Mouse (Mus musculus) myocyte (in vitro differentiated cells): ENCODE measurements at regions not wholly inside any gene's neighbourhood (a gene's known extent, or its start where the extent isn't known, plus 50 kb on each side); places are given as distances from the start of the nearest gene placed in this dataset.

Experiments used
- H3K27me3 ChIP-seq: one replicate; pipeline ENCODE4 v1.6.1; 2011; ENCODE audit not compliant: control insufficient read depth, insufficient read depth, insufficient read length
- H3K36me3 ChIP-seq: one replicate; pipeline ENCODE4 v1.6.1; 2011; ENCODE audit not compliant: control insufficient read depth, insufficient read depth
- H3K4me2 ChIP-seq: one replicate; pipeline ENCODE4 v1.6.1; 2011; ENCODE audit warnings: low read depth, control low read depth
- H3K4me3 ChIP-seq: one replicate; pipeline ENCODE4 v1.5.1; 2011; ENCODE audit warnings: mild to moderate bottlenecking, control low read depth, moderate library complexity
- H3K79me2 ChIP-seq: one replicate; pipeline ENCODE4 v1.6.1; 2011; ENCODE audit not compliant: control insufficient read depth, insufficient read depth
- H3ac ChIP-seq: one replicate; pipeline ENCODE4 v1.6.1; 2011; ENCODE audit not compliant: control insufficient read depth, insufficient read length
- CEBPB ChIP-seq: IDR thresholded peaks from 2 replicates; pipeline ENCODE4 v1.6.1; 2011; ENCODE audit warnings: mild to moderate bottlenecking, moderate library complexity; ENCODE audit not compliant: poor library complexity, insufficient read depth, severe bottlenecking
- E2F4 ChIP-seq: IDR thresholded peaks from one replicate; pipeline ENCODE4 v1.6.1; 2011; ENCODE audit warnings: mild to moderate bottlenecking, control low read depth, moderate library complexity; ENCODE audit not compliant: insufficient read depth
- MAX ChIP-seq: IDR thresholded peaks from one replicate; pipeline ENCODE4 v1.6.1; 2011; ENCODE audit warnings: low read depth, mild to moderate bottlenecking, control low read depth
- MYOD1 ChIP-seq, 3 experiments: IDR thresholded peaks; one replicate each; pipeline ENCODE4 v1.6.1; 2011; ENCODE audit warnings: control low read depth in 2 of 3, low read depth in 2 of 3, mild to moderate bottlenecking in 2 of 3, moderate library complexity in 1 of 3; ENCODE audit not compliant: insufficient read length in 2 of 3, control insufficient read depth in 1 of 3
- MYOG ChIP-seq, 3 experiments: IDR thresholded peaks; one replicate each; pipeline ENCODE4 v1.6.1; 2011; ENCODE audit warnings: control low read depth in 2 of 3, low read depth in 2 of 3, mild to moderate bottlenecking in 2 of 3; ENCODE audit not compliant: insufficient read length in 2 of 3, control insufficient read depth in 1 of 3, insufficient read depth in 1 of 3
- POLR2A ChIP-seq: IDR thresholded peaks from one replicate; pipeline ENCODE4 v1.6.1; 2011; ENCODE audit warnings: low read depth, mild to moderate bottlenecking, control low read depth, moderate library complexity; ENCODE audit not compliant: insufficient read length
- POLR2AphosphoS2 ChIP-seq: IDR thresholded peaks from one replicate; pipeline ENCODE4 v1.6.1; 2011; ENCODE audit warnings: low read depth, control low read depth; ENCODE audit not compliant: insufficient read length
- REST ChIP-seq: IDR thresholded peaks from one replicate; pipeline ENCODE4 v1.6.1; 2011; ENCODE audit warnings: mild to moderate bottlenecking, control low read depth, moderate library complexity; ENCODE audit not compliant: insufficient read depth, insufficient read length
- SRF ChIP-seq: IDR thresholded peaks from one replicate; pipeline ENCODE4 v1.6.1; 2011; ENCODE audit warnings: low read depth; ENCODE audit not compliant: control insufficient read depth, insufficient read length
- TCF12 ChIP-seq: IDR thresholded peaks from one replicate; pipeline ENCODE4 v1.6.1; 2011; ENCODE audit warnings: mild to moderate bottlenecking, control low read depth; ENCODE audit not compliant: poor library complexity, insufficient read depth, severe bottlenecking
- TCF3 ChIP-seq: IDR thresholded peaks from one replicate; pipeline ENCODE4 v1.6.1; 2011; ENCODE audit warnings: low read depth, control low read depth; ENCODE audit not compliant: insufficient read length
- USF1 ChIP-seq: IDR thresholded peaks from one replicate; pipeline ENCODE4 v1.6.1; 2011; ENCODE audit warnings: low read depth, mild to moderate bottlenecking, control low read depth, moderate library complexity

GRCm38 (mm10) chr7:134527351-134527750 is 141.9 kb upstream of the D7Ertd443e start:
- Histone ChIP-seq H3ac (no peak overlapping the region), H3K27me3 (no peaks in the 10 kb centered on the region), H3K79me2 (no peaks in the 10 kb centered on the region), H3K4me3 (no peak overlapping the region), H3K36me3 (no peaks in the 10 kb centered on the region), H3K4me2 (no peak overlapping the region)
- TF ChIP-seq REST, result no peak
- no peak for TF ChIP-seq MAX
- TF ChIP-seq POLR2A, result no peak
- TF ChIP-seq USF1, result no peak
- no peak for TF ChIP-seq E2F4
- no peak for TF ChIP-seq POLR2AphosphoS2
- no peak for TF ChIP-seq MYOD1 (IDR thresholded peaks at IDR 0.05; ENCODE audit: control insufficient read depth in 1 of 3, insufficient read length in 2 of 3, low read depth in 2 of 3)
- TF ChIP-seq SRF, result no peak
- no peak for TF ChIP-seq MYOG (IDR thresholded peaks at IDR 0.05; ENCODE audit: control insufficient read depth in 1 of 3, insufficient read depth in 1 of 3, insufficient read length in 2 of 3, low read depth in 2 of 3)

GRCm38 (mm10) chr7:134528026-134528425 is 142.4 kb upstream of the Dock1 start:
- Histone ChIP-seq H3K79me2 (no peaks in the 10 kb centered on the region), H3K36me3 (no peaks in the 10 kb centered on the region), H3K4me3 (no peak overlapping the region), H3K4me2 (no peak overlapping the region), H3K27me3 (no peaks in the 10 kb centered on the region), H3ac (no peak overlapping the region)
- no peak for TF ChIP-seq POLR2A
- TF ChIP-seq SRF, result no peak
- no peak for TF ChIP-seq MYOG (IDR thresholded peaks at IDR 0.05; ENCODE audit: control insufficient read depth in 1 of 3, insufficient read depth in 1 of 3, insufficient read length in 2 of 3, low read depth in 2 of 3)
- TF ChIP-seq CEBPB, result peak; percentile 77
- TF ChIP-seq TCF12, result no peak

GRCm38 (mm10) chr7:134534821-134535220 is 135.6 kb upstream of the Dock1 start:
- Histone ChIP-seq H3ac (no peak overlapping the region), H3K79me2 (no peaks in the 10 kb centered on the region), H3K27me3 (no peaks in the 10 kb centered on the region), H3K36me3 (no peaks in the 10 kb centered on the region), H3K4me3 (no peak overlapping the region), H3K4me2 (no peak overlapping the region)
- TF ChIP-seq REST (no peak), E2F4 (no peak), MYOD1 (IDR thresholded peaks at IDR 0.05; ENCODE audit: control insufficient read depth in 1 of 3, insufficient read length in 2 of 3, low read depth in 2 of 3) (no peak), MAX (no peak), MYOG (IDR thresholded peaks at IDR 0.05; ENCODE audit: control insufficient read depth in 1 of 3, insufficient read depth in 1 of 3, insufficient read length in 2 of 3, low read depth in 2 of 3) (no peak), POLR2A (no peak), USF1 (no peak), SRF (no peak)

DNA sequence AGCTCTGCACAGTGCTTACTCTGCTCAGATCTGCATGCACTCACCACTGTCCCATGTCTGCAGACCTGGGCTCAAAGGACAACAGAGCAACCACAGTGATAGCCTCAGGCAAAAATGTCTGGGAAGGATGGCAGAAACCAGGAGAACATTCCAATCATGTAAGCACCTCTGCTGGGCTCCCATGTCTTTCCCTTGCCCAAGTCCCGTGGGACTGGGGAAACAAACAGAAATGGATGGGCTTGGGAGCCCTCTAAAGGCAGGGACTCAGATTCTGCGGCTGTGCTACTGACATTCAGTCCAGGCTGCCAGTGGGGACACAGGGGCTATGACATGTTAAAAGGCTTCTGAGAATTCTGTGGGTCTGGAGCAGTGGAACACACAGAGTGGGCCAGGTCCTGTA is 128.8 kb upstream of the Dock1 start:
- TF ChIP-seq MYOG (IDR thresholded peaks at IDR 0.05; ENCODE audit: control insufficient read depth in 1 of 3, insufficient read depth in 1 of 3, insufficient read length in 2 of 3, low read depth in 2 of 3) (no peak), MYOD1 (IDR thresholded peaks at IDR 0.05; ENCODE audit: control insufficient read depth in 1 of 3, insufficient read length in 2 of 3, low read depth in 2 of 3) (no peak), POLR2AphosphoS2 (no peak), TCF3 (no peak), CEBPB (no peak)
- H3K4me3 ChIP-seq, result no peak overlapping the region

GRCm38 (mm10) chr7:134546187-134546586 is 124.3 kb upstream of the Dock1 start:
- no peak overlapping the region for H3K4me3 ChIP-seq
- H3K36me3 ChIP-seq, result no peaks in the 10 kb centered on the region
- no peak overlapping the region for H3ac ChIP-seq
- no peaks in the 10 kb centered on the region for H3K79me2 ChIP-seq
- TF ChIP-seq TCF12 (no peak), CEBPB (no peak)
- no peaks in the 10 kb centered on the region for H3K27me3 ChIP-seq
- H3K4me2 ChIP-seq, result no peak overlapping the region

More for the DNA sequence above, 128.8 kb upstream of the Dock1 start:
- Histone ChIP-seq H3K27me3 (no peaks in the 10 kb centered on the region), H3ac (no peak overlapping the region), H3K4me2 (no peak overlapping the region), H3K79me2 (no peaks in the 10 kb centered on the region), H3K36me3 (no peaks in the 10 kb centered on the region)

- Histone ChIP-seq H3K4me2 (no peak overlapping the region), H3K79me2 (no peaks in the 10 kb centered on the region)
- TF ChIP-seq USF1, result no peak
- no peak for TF ChIP-seq SRF
- TF ChIP-seq POLR2A, result no peak
- no peak for TF ChIP-seq E2F4
- no peak for TF ChIP-seq MYOD1 (IDR thresholded peaks at IDR 0.05; ENCODE audit: control insufficient read depth in 1 of 3, insufficient read length in 2 of 3, low read depth in 2 of 3)
- no peak for TF ChIP-seq POLR2AphosphoS2
- TF ChIP-seq MYOG (IDR thresholded peaks at IDR 0.05; ENCODE audit: control insufficient read depth in 1 of 3, insufficient read depth in 1 of 3, insufficient read length in 2 of 3, low read depth in 2 of 3), result no peak
- TF ChIP-seq REST, result no peak
- TF ChIP-seq TCF12, result no peak
- TF ChIP-seq TCF3, result no peak
These were observed 121.1 kb upstream of the Dock1 start for GRCm38 (mm10) chr7:134549286-134549919.

More at GRCm38 (mm10) chr7:134549286-134549919, 121.1 kb upstream of the Dock1 start:
- Histone ChIP-seq H3K27me3 (no peaks in the 10 kb centered on the region), H3K36me3 (no peaks in the 10 kb centered on the region), H3ac (no peak overlapping the region), H3K4me3 (no peak overlapping the region)
